Mouse (Mus musculus): ENCODE results near the gene Olfr1131. TPM values are rescaled to one million over a fixed set of nuclear protein-coding genes. Genes with fewer than 3 reads are reported as not detected.
"Not testable (repeated sequence)": the region's sequence is repeated elsewhere in the genome, so short reads cannot be mapped to it uniquely, and the experiment has no call there.

Gene Olfr1131
- total RNA-seq (2021) (not detected), polyA plus RNA-seq (2012; rRNA removed) (not detected in 2 replicates)
- long read RNA-seq: 0 reads

DNA sequence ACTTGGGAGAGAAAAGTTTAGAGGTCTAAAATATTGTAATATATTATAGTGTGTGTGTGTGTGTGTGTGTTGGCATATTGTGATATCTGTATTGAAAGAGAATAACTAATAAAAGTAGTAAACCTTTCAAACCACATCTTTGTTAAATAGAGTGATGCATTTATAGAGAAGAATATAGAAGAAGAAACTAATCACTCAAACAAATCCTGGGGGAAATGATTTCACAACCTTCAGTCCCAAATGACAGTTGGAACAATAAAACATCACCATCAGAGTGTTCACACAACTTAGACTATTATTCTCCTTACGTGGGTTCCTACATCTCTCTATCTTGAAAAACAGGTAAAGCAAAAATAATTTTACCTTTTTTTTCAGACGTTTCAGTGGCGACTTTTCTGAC lies at the start of gene Olfr1131:
Olfr1131 (plus strand) TSS at position 301 of the 400 bp plus-strand sequence.
- Histone ChIP-seq H3K4me3 (no peak within 1 kb of the TSS), H3K79me2 (replicated peaks; ENCODE audit: control insufficient read depth, insufficient read depth, low read length) (no peaks in the 10 kb centered on the region), H3K9ac (ENCODE audit: low read depth, low read length) (no peak within 1 kb of the TSS), H3K27ac (no peak within 1 kb of the TSS), H3K4me1 (ENCODE audit: control insufficient read depth, insufficient read depth, low read length) (no peaks in the 10 kb centered on the region), H3K36me3 (ENCODE audit: control insufficient read depth, insufficient read depth, low read length) (no peaks in the 10 kb centered on the region), H3K27me3 (ENCODE audit: control insufficient read depth, insufficient read depth, low read length) (no peaks in the 10 kb centered on the region)
- WGBS: 44% methylated on average over 3 of the region's 3 CpGs
- no peak for TF ChIP-seq CTCF (IDR thresholded peaks at IDR 0.05)
- TF ChIP-seq POLR2A (IDR thresholded peaks at IDR 0.05; ENCODE audit: insufficient read depth, low read depth, low read length): no peak
- TF ChIP-seq EP300 (IDR thresholded peaks at IDR 0.05; ENCODE audit: insufficient read depth, low read depth, low read length): no peak
- intact Hi-C loops (cut with DNase I): no loop called here
- no peak for DNase-seq

- H3K4me3 ChIP-seq; H3K4me1 ChIP-seq (ENCODE audit: control insufficient read depth, insufficient read depth, low read length); DNase-seq; H3K36me3 ChIP-seq (ENCODE audit: control insufficient read depth, insufficient read depth, low read length); H3K9ac ChIP-seq (ENCODE audit: low read depth, low read length); H3K79me2 ChIP-seq (replicated peaks; ENCODE audit: control insufficient read depth, insufficient read depth, low read length); H3K27ac ChIP-seq; H3K27me3 ChIP-seq (ENCODE audit: control insufficient read depth, insufficient read depth, low read length); intact Hi-C loops (cut with DNase I): not testable (repeated sequence)
These were observed 21.0 kb upstream of the Olfr1131 start, which contains the start of gene Olfr1130 for GRCm38 (mm10) chr2:87605912-87606311. Gene Olfr1130, plus strand, starts transcription at chr2:87606212.

DNA sequence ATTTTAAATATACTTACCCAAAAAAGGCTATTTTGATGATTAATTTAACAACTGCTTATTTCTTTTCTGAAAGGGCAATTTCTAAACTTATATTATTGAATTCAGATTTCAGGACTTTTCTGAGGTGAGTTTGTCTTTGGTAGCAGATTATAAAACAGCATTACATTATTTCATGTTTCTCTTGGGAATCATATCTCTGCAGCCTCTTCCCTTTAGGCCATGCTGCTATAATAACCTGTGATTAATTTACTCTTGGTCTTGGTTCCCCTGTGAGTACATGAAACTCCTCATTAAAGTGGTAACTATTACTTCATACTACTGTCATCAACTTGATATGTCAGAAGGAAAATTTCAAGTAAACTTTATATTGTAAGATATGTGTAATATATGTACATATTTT lies 10.5 kb downstream of the Olfr1131 start, which contains the start of gene Olfr1132:
Olfr1132 (minus strand) TSS at position 101 of the 400 bp plus-strand sequence.
- intact Hi-C loops (cut with DNase I): no loop called here
- Histone ChIP-seq H3K79me2 (replicated peaks; ENCODE audit: control insufficient read depth, insufficient read depth, low read length) (no peaks in the 10 kb centered on the region), H3K4me3 (no peak within 1 kb of the TSS), H3K9ac (ENCODE audit: low read depth, low read length) (no peak within 1 kb of the TSS), H3K27me3 (ENCODE audit: control insufficient read depth, insufficient read depth, low read length) (no peaks in the 10 kb centered on the region), H3K36me3 (ENCODE audit: control insufficient read depth, insufficient read depth, low read length) (no peaks in the 10 kb centered on the region), H3K4me1 (ENCODE audit: control insufficient read depth, insufficient read depth, low read length) (no peaks in the 10 kb centered on the region), H3K27ac (no peak within 1 kb of the TSS)
- DNase-seq: no peak
- no peak for TF ChIP-seq CTCF (IDR thresholded peaks at IDR 0.05)

DNA sequence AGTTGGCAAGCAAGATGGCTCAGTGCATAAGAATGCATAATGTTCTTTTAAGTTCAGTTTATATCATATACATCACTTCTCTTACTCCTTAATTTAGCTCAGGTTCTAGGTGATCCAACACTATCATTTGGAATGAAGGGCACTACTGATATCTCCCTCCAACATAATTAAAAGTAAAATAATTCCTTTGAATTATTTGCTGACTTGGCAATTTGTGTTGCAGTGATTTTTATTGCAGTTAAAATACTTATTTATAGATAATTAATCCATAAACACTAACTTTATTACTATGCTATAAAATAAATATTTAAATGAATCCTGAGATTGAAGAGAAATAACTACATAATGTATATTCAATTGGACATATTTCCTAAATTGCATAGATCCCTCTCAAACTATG lies 15.5 kb downstream of the Olfr1131 start:
- Histone ChIP-seq H3K36me3 (ENCODE audit: control insufficient read depth, insufficient read depth, low read length) (no peaks in the 10 kb centered on the region), H3K4me1 (ENCODE audit: control insufficient read depth, insufficient read depth, low read length) (no peaks in the 10 kb centered on the region), H3K79me2 (replicated peaks; ENCODE audit: control insufficient read depth, insufficient read depth, low read length) (no peaks in the 10 kb centered on the region), H3K27ac (no peak overlapping the region), H3K9ac (ENCODE audit: low read depth, low read length) (no peak overlapping the region), H3K27me3 (ENCODE audit: control insufficient read depth, insufficient read depth, low read length) (no peaks in the 10 kb centered on the region), H3K4me3 (no peak overlapping the region)
- TF ChIP-seq CTCF (IDR thresholded peaks at IDR 0.05): no peak
- intact Hi-C loops (cut with DNase I): no loop called here
- DNase-seq: no peak

- H3K27ac ChIP-seq: no peak within 1 kb of the TSS
- H3K36me3 ChIP-seq (ENCODE audit: control insufficient read depth, insufficient read depth, low read length): no peaks in the 10 kb centered on the region
- no peak within 1 kb of the TSS for H3K4me3 ChIP-seq
- no peak within 1 kb of the TSS for H3K9ac ChIP-seq (ENCODE audit: low read depth, low read length)
- intact Hi-C loops (cut with DNase I): no loop called here
- TF ChIP-seq EP300 (IDR thresholded peaks at IDR 0.05; ENCODE audit: insufficient read depth, low read depth, low read length) (no peak), POLR2A (IDR thresholded peaks at IDR 0.05; ENCODE audit: insufficient read depth, low read depth, low read length) (no peak), CTCF (IDR thresholded peaks at IDR 0.05) (no peak)
- H3K79me2 ChIP-seq (replicated peaks; ENCODE audit: control insufficient read depth, insufficient read depth, low read length): no peaks in the 10 kb centered on the region
- no peak for DNase-seq
- H3K4me1 ChIP-seq (ENCODE audit: control insufficient read depth, insufficient read depth, low read length): no peaks in the 10 kb centered on the region
- no peaks in the 10 kb centered on the region for H3K27me3 ChIP-seq (ENCODE audit: control insufficient read depth, insufficient read depth, low read length)
These were observed 20.4 kb downstream of the Olfr1131 start, which contains the start of gene Olfr1133 for GRCm38 (mm10) chr2:87647274-87647673. Gene Olfr1133, minus strand, starts transcription at chr2:87647374.

- no peaks in the 10 kb centered on the region for H3K4me1 ChIP-seq (ENCODE audit: control insufficient read depth, insufficient read depth, low read length)
- TF ChIP-seq EP300 (IDR thresholded peaks at IDR 0.05; ENCODE audit: insufficient read depth, low read depth, low read length) (no peak), POLR2A (IDR thresholded peaks at IDR 0.05; ENCODE audit: insufficient read depth, low read depth, low read length) (no peak), CTCF (IDR thresholded peaks at IDR 0.05) (no peak)
- intact Hi-C loops (cut with DNase I): no loop called here
- DNase-seq: no peak
- no peaks in the 10 kb centered on the region for H3K79me2 ChIP-seq (replicated peaks; ENCODE audit: control insufficient read depth, insufficient read depth, low read length)
- no peak within 1 kb of the TSS for H3K9ac ChIP-seq (ENCODE audit: low read depth, low read length)
- no peak within 1 kb of the TSS for H3K27ac ChIP-seq
- WGBS: 63% methylated on average over 2 of the region's 2 CpGs
- no peaks in the 10 kb centered on the region for H3K27me3 ChIP-seq (ENCODE audit: control insufficient read depth, insufficient read depth, low read length)
- no peak within 1 kb of the TSS for H3K4me3 ChIP-seq
- H3K36me3 ChIP-seq (ENCODE audit: control insufficient read depth, insufficient read depth, low read length): no peaks in the 10 kb centered on the region
These were observed 31.5 kb downstream of the Olfr1131 start, which contains the start of gene Olfr1134 for GRCm38 (mm10) chr2:87658360-87658759. Gene Olfr1134, minus strand, starts transcription at chr2:87658460.

DNA sequence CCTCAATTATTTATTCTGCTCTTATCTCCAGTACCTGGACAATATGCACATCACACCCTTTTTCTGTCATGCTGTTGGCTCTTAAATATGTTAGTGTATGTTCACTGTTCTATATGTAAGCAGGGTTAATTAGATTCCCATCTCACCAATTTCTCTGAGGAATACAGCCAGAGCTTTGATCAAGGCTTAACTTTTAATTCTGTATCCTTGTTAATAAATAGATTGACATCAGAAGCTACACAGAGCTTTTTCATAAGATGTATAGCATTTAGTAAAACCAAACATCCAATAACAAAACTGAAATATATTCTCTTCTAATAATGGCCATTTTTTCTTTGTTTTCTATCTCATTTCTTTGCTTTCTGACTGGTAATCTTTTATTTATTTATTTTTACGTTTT lies 46.7 kb downstream of the Olfr1131 start, which contains the start of gene Olfr1135:
Olfr1135 (minus strand) TSS at position 101 of the 400 bp plus-strand sequence.
- intact Hi-C loops (cut with DNase I): no loop called here
- whole genome bisulfite sequencing: 4% methylated on average over 1 of the region's 1 CpGs
- Histone ChIP-seq H3K4me1 (ENCODE audit: control insufficient read depth, insufficient read depth, low read length) (no peaks in the 10 kb centered on the region), H3K9ac (ENCODE audit: low read depth, low read length) (no peak within 1 kb of the TSS), H3K79me2 (replicated peaks; ENCODE audit: control insufficient read depth, insufficient read depth, low read length) (no peaks in the 10 kb centered on the region), H3K36me3 (ENCODE audit: control insufficient read depth, insufficient read depth, low read length) (no peaks in the 10 kb centered on the region), H3K27me3 (ENCODE audit: control insufficient read depth, insufficient read depth, low read length) (no peaks in the 10 kb centered on the region), H3K4me3 (no peak within 1 kb of the TSS), H3K27ac (no peak within 1 kb of the TSS)
- DNase-seq: no peak
- no peak for TF ChIP-seq POLR2A (IDR thresholded peaks at IDR 0.05; ENCODE audit: insufficient read depth, low read depth, low read length)
- no peak for TF ChIP-seq CTCF (IDR thresholded peaks at IDR 0.05)
- no peak for TF ChIP-seq EP300 (IDR thresholded peaks at IDR 0.05; ENCODE audit: insufficient read depth, low read depth, low read length)

Other genes with a start within 250 kb of the Olfr1131 start
- gene Olfr1122, start 241.3 kb upstream of the Olfr1131 start, total RNA-seq (2021): not detected
- not detected in 2 replicates for gene Olfr1122, start 241.3 kb upstream of the Olfr1131 start, polyA plus RNA-seq (2012; rRNA removed)
- not detected for gene Olfr1123, start 210.5 kb upstream of the Olfr1131 start, total RNA-seq (2021)
- not detected in 2 replicates for gene Olfr1123, start 210.5 kb upstream of the Olfr1131 start, polyA plus RNA-seq (2012; rRNA removed)
- not detected for gene Olfr1124, start 196.8 kb upstream of the Olfr1131 start, total RNA-seq (2021)
- not detected in 2 replicates for gene Olfr1124, start 196.8 kb upstream of the Olfr1131 start, polyA plus RNA-seq (2012; rRNA removed)
- not detected for gene Olfr1126, start 173.1 kb upstream of the Olfr1131 start, total RNA-seq (2021)
- gene Olfr1126, start 173.1 kb upstream of the Olfr1131 start, polyA plus RNA-seq (2012; rRNA removed): not detected in 2 replicates
- not detected for gene Pramel7, start 130.0 kb upstream of the Olfr1131 start, total RNA-seq (2021)
- not detected in 2 replicates for gene Pramel7, start 130.0 kb upstream of the Olfr1131 start, polyA plus RNA-seq (2012; rRNA removed)
- not detected for gene Pramel6, start 120.5 kb upstream of the Olfr1131 start, total RNA-seq (2021)
- not detected in 2 replicates for gene Pramel6, start 120.5 kb upstream of the Olfr1131 start, polyA plus RNA-seq (2012; rRNA removed)
- not detected for gene Olfr153, start 95.3 kb upstream of the Olfr1131 start, total RNA-seq (2021)
- gene Olfr153, start 95.3 kb upstream of the Olfr1131 start, polyA plus RNA-seq (2012; rRNA removed): 0.08 TPM in 1 of 2 replicates, not detected in the other
- not detected for gene Olfr1128, start 81.6 kb upstream of the Olfr1131 start, total RNA-seq (2021)
- gene Olfr1128, start 81.6 kb upstream of the Olfr1131 start, polyA plus RNA-seq (2012; rRNA removed): not detected in 2 replicates
- gene Olfr1129, start 53.2 kb upstream of the Olfr1131 start, total RNA-seq (2021): not detected
- not detected in 2 replicates for gene Olfr1129, start 53.2 kb upstream of the Olfr1131 start, polyA plus RNA-seq (2012; rRNA removed)
- not detected for gene Olfr1130, start 20.9 kb upstream of the Olfr1131 start, total RNA-seq (2021)
- gene Olfr1130, start 20.9 kb upstream of the Olfr1131 start, polyA plus RNA-seq (2012; rRNA removed): not detected in 2 replicates
- gene Olfr1132, start 10.4 kb downstream of the Olfr1131 start, total RNA-seq (2021): not detected
- gene Olfr1132, start 10.4 kb downstream of the Olfr1131 start, polyA plus RNA-seq (2012; rRNA removed): not detected in 2 replicates
- gene Olfr1133, start 20.3 kb downstream of the Olfr1131 start, total RNA-seq (2021): not detected
- not detected in 2 replicates for gene Olfr1133, start 20.3 kb downstream of the Olfr1131 start, polyA plus RNA-seq (2012; rRNA removed)
- gene Olfr1134, start 31.4 kb downstream of the Olfr1131 start, total RNA-seq (2021): not detected
- not detected in 2 replicates for gene Olfr1134, start 31.4 kb downstream of the Olfr1131 start, polyA plus RNA-seq (2012; rRNA removed)
- gene Olfr1135, start 46.6 kb downstream of the Olfr1131 start, total RNA-seq (2021): not detected
- gene Olfr1135, start 46.6 kb downstream of the Olfr1131 start, polyA plus RNA-seq (2012; rRNA removed): not detected in 2 replicates
- not detected for gene Olfr1136, start 66.8 kb downstream of the Olfr1131 start, total RNA-seq (2021)
- gene Olfr1136, start 66.8 kb downstream of the Olfr1131 start, polyA plus RNA-seq (2012; rRNA removed): not detected in 2 replicates
- not detected for gene Olfr1137, start 86.1 kb downstream of the Olfr1131 start, total RNA-seq (2021)
- not detected in 2 replicates for gene Olfr1137, start 86.1 kb downstream of the Olfr1131 start, polyA plus RNA-seq (2012; rRNA removed)
- not detected for gene Olfr1138, start 112.9 kb downstream of the Olfr1131 start, total RNA-seq (2021)
- not detected in 2 replicates for gene Olfr1138, start 112.9 kb downstream of the Olfr1131 start, polyA plus RNA-seq (2012; rRNA removed)
- gene Olfr1140, start 116.6 kb downstream of the Olfr1131 start, total RNA-seq (2021): not detected
- gene Olfr1140, start 116.6 kb downstream of the Olfr1131 start, polyA plus RNA-seq (2012; rRNA removed): not detected in 2 replicates
- gene Olfr1141, start 126.9 kb downstream of the Olfr1131 start, total RNA-seq (2021): not detected
- not detected in 2 replicates for gene Olfr1141, start 126.9 kb downstream of the Olfr1131 start, polyA plus RNA-seq (2012; rRNA removed)
- gene Olfr152, start 152.4 kb downstream of the Olfr1131 start, total RNA-seq (2021): not detected
- not detected in 2 replicates for gene Olfr152, start 152.4 kb downstream of the Olfr1131 start, polyA plus RNA-seq (2012; rRNA removed)
- not detected for gene Olfr1143, start 173.5 kb downstream of the Olfr1131 start, total RNA-seq (2021)
- gene Olfr1143, start 173.5 kb downstream of the Olfr1131 start, polyA plus RNA-seq (2012; rRNA removed): not detected in 2 replicates
- not detected for gene Olfr1145, start 182.7 kb downstream of the Olfr1131 start, total RNA-seq (2021)
- not detected in 2 replicates for gene Olfr1145, start 182.7 kb downstream of the Olfr1131 start, polyA plus RNA-seq (2012; rRNA removed)
- not detected for gene Olfr1148, start 203.4 kb downstream of the Olfr1131 start, total RNA-seq (2021)
- gene Olfr1148, start 203.4 kb downstream of the Olfr1131 start, polyA plus RNA-seq (2012; rRNA removed): not detected in 2 replicates
- not detected for gene Olfr1150-ps1, start 216.9 kb downstream of the Olfr1131 start, total RNA-seq (2021)
- not detected in 2 replicates for gene Olfr1150-ps1, start 216.9 kb downstream of the Olfr1131 start, polyA plus RNA-seq (2012; rRNA removed)
- not detected for gene Olfr1151, start 228.8 kb downstream of the Olfr1131 start, total RNA-seq (2021)
- not detected in 2 replicates for gene Olfr1151, start 228.8 kb downstream of the Olfr1131 start, polyA plus RNA-seq (2012; rRNA removed)
- not detected for gene Olfr1152, start 239.4 kb downstream of the Olfr1131 start, total RNA-seq (2021)
- gene Olfr1152, start 239.4 kb downstream of the Olfr1131 start, polyA plus RNA-seq (2012; rRNA removed): not detected in 2 replicates

Data from heart, adult 2 months (tissue).